Mouse (Mus musculus) liver, postnatal 0 days (tissue): ENCODE measurements around the gene Rnf43. TPM values are rescaled to one million over a fixed set of nuclear protein-coding genes. Genes with fewer than 3 reads are reported as not detected.
A peak's percentile ranks its signal among the peaks of the same experiment; 100 is the strongest.

ENCODE experiments used
- ATAC-seq: fragments of 200-750 bp; cut with Nextera tagmentation; 2 replicates; pipeline ENCODE4 v1.8.0; 2017; ENCODE audit warnings: mild to moderate bottlenecking, moderate library complexity
- DNase-seq: peaks from one replicate; pipeline ENCODE4 v3.0.0-alpha.2; 2016
- H3K27ac ChIP-seq: fragments of 300-500 bp; sonication (generic); 2 replicates; pipeline ENCODE4 v1.5.1; 2014; ENCODE audit warnings: antibody characterized with exemption, moderate library complexity, mild to moderate bottlenecking, low read depth
- H3K27me3 ChIP-seq: fragments of 300-500 bp; sonication (generic); 2 replicates; pipeline ENCODE4 v1.6.1; 2014; ENCODE audit warnings: low read length, control low read depth, mixed read lengths; ENCODE audit not compliant: insufficient read depth
- H3K36me3 ChIP-seq: fragments of 300-500 bp; sonication (generic); replicated peaks from 2 replicates; pipeline ENCODE4 v1.6.1; 2014; ENCODE audit warnings: mild to moderate bottlenecking, control low read depth, low read length, moderate library complexity, mixed read lengths; ENCODE audit not compliant: insufficient read depth
- H3K4me1 ChIP-seq: fragments of 300-500 bp; sonication (generic); 2 replicates; pipeline ENCODE4 v1.6.1; 2014; ENCODE audit warnings: antibody characterized with exemption, mild to moderate bottlenecking, control low read depth; ENCODE audit not compliant: insufficient read depth
- H3K4me2 ChIP-seq: fragments of 300-500 bp; sonication (generic); 2 replicates; pipeline ENCODE4 v1.6.1; 2014; ENCODE audit warnings: low read depth, mild to moderate bottlenecking, low read length, moderate library complexity, mixed read lengths
- H3K4me3 ChIP-seq: fragments of 300-500 bp; sonication (generic); 2 replicates; pipeline ENCODE4 v1.5.1; 2014; ENCODE audit warnings: low read depth, low read length
- H3K9ac ChIP-seq: fragments of 300-500 bp; sonication (generic); replicated peaks from 2 replicates; pipeline ENCODE4 v1.6.1; 2014; ENCODE audit warnings: mild to moderate bottlenecking, moderate library complexity
- H3K9me3 ChIP-seq: fragments of 300-500 bp; sonication (generic); 2 replicates; pipeline ENCODE4 v1.6.1; 2016; ENCODE audit warnings: mild to moderate bottlenecking, control low read depth, low read length, mixed read lengths
- CTCF ChIP-seq: sonication (generic); IDR thresholded peaks from 2 replicates; pipeline ENCODE4 v1.5.1; 2016; ENCODE audit warnings: antibody characterized with exemption, low read depth
- EP300 ChIP-seq: IDR thresholded peaks from 2 replicates; pipeline ENCODE4 v1.6.1; 2016; ENCODE audit warnings: antibody characterized with exemption, low read depth, mild to moderate bottlenecking
- WGBS: fragments of 180-500 bp; shearing (Covaris S2); extraction: QIAGEN DNeasy Blood & Tissue Kit; methylation state at CpG from one replicate; pipeline ENCODE4 v1.1.7; 2014; ENCODE audit not compliant: insufficient replicate concordance; 5-methylcytosine and 5-hydroxymethylcytosine counted together
- polyA plus RNA-seq: library from polyadenylated mRNA; unstranded; fragments of >200 nt; fragmentation: Nextera tagmentation; extraction: Ambion mirVana; gene quantifications from 2 replicates; pipeline ENCODE4 v1.2.1, GENCODE M21; 2015

Gene Rnf43
- polyA plus RNA-seq, 1 experiment from 2014 or later = 4.2 TPM

GRCm38 (mm10) chr11:87701877-87702620 lies 39.5 kb downstream of the Rnf43 start:
- WGBS = 34% methylated on average over 14 of the region's 14 CpGs
- H3K9ac ChIP-seq = no peak overlapping the region
- ATAC-seq = no peak

GRCm38 (mm10) chr11:87703654-87704053 lies 41.1 kb downstream of the Rnf43 start:
- 53% methylated on average over 5 of the region's 5 CpGs for WGBS
- no peaks in the 10 kb centered on the region for H3K9me3 ChIP-seq
- peaks cover 43% of the 10 kb centered on the region for H3K4me1 ChIP-seq
- no peak overlapping the region for H3K9ac ChIP-seq
- ATAC-seq (peak; percentile 18; the same call in 1 of the 2 replicates), DNase-seq (no peak)
- peak overlapping the region; percentile 74; the same call in 1 of the 2 replicates for H3K27ac ChIP-seq
- no peaks in the 10 kb centered on the region for H3K27me3 ChIP-seq
- TF ChIP-seq CTCF (no peak), EP300 (peak; percentile 70)
- no peaks in the 10 kb centered on the region for H3K36me3 ChIP-seq
- peak overlapping the region; percentile 29; the same call in 1 of the 2 replicates for H3K4me2 ChIP-seq
- H3K4me3 ChIP-seq = no peak overlapping the region

More at GRCm38 (mm10) chr11:87701877-87702620, 39.5 kb downstream of the Rnf43 start:
- Histone ChIP-seq H3K27me3 (no peaks in the 10 kb centered on the region), H3K4me1 (peaks cover 48% of the 10 kb centered on the region), H3K27ac (peak overlapping the region; percentile 73), H3K4me3 (no peak overlapping the region), H3K36me3 (no peaks in the 10 kb centered on the region), H3K9me3 (no peaks in the 10 kb centered on the region), H3K4me2 (no peak overlapping the region)
- DNase-seq = peak; percentile 12
- TF ChIP-seq CTCF = no peak
- peak; percentile 5; the same call in 1 of the 2 replicates for TF ChIP-seq EP300

- H3K4me3 ChIP-seq = no peak overlapping the region
- peak; percentile 40; the same call in 1 of the 2 replicates for ATAC-seq
Measured at GRCm38 (mm10) chr11:87704289-87704688, 41.8 kb downstream of the Rnf43 start.

GRCm38 (mm10) chr11:87707570-87707969 lies 45.0 kb downstream of the Rnf43 start:
- H3K9me3 ChIP-seq = no peaks in the 10 kb centered on the region
- TF ChIP-seq CTCF (no peak), EP300 (no peak)
- ATAC-seq (no peak), DNase-seq (no peak)
- peaks cover 41% of the 10 kb centered on the region for H3K4me1 ChIP-seq
- no peak overlapping the region for H3K9ac ChIP-seq
- no peak overlapping the region for H3K27ac ChIP-seq
- H3K4me3 ChIP-seq = no peak overlapping the region
- WGBS = 66% methylated on average over 8 of the region's 8 CpGs
- H3K4me2 ChIP-seq = no peak overlapping the region
- no peaks in the 10 kb centered on the region for H3K36me3 ChIP-seq
- no peaks in the 10 kb centered on the region for H3K27me3 ChIP-seq

More at GRCm38 (mm10) chr11:87704289-87704688, 41.8 kb downstream of the Rnf43 start:
- Histone ChIP-seq H3K36me3 (no peaks in the 10 kb centered on the region), H3K4me1 (peaks cover 48% of the 10 kb centered on the region), H3K9ac (no peak overlapping the region), H3K27me3 (no peaks in the 10 kb centered on the region), H3K9me3 (no peaks in the 10 kb centered on the region), H3K27ac (peak overlapping the region; percentile 74), H3K4me2 (peak overlapping the region; percentile 43)
- DNase-seq = peak; percentile 45
- 68% methylated on average over 9 of the region's 9 CpGs for WGBS
- TF ChIP-seq CTCF (no peak), EP300 (no peak)

- ATAC-seq (no peak), DNase-seq (no peak)
- Histone ChIP-seq H3K36me3 (no peaks in the 10 kb centered on the region), H3K4me1 (peaks cover 37% of the 10 kb centered on the region), H3K9ac (no peak overlapping the region; the same call in 1 of the 2 replicates), H3K9me3 (no peaks in the 10 kb centered on the region), H3K4me3 (no peak overlapping the region), H3K27ac (no peak overlapping the region), H3K27me3 (no peaks in the 10 kb centered on the region), H3K4me2 (no peak overlapping the region)
- WGBS = 79% methylated on average over 5 of the region's 5 CpGs
- TF ChIP-seq EP300 = no peak
- TF ChIP-seq CTCF = no peak
Measured at GRCm38 (mm10) chr11:87708979-87709378, 46.5 kb downstream of the Rnf43 start.

- WGBS = 10% methylated on average over 21 of the region's 21 CpGs
- DNase-seq (no peak), ATAC-seq (peak; percentile 13; the same call in 1 of the 2 replicates)
- H3K4me3 ChIP-seq = peak overlapping the region; percentile 29
- no peak for TF ChIP-seq CTCF
- no peak for TF ChIP-seq EP300
- H3K4me1 ChIP-seq = peaks cover 35% of the 10 kb centered on the region
- H3K4me2 ChIP-seq = peak overlapping the region; percentile 57
- peak overlapping the region; percentile 13 for H3K9ac ChIP-seq
- no peaks in the 10 kb centered on the region for H3K27me3 ChIP-seq
- no peak overlapping the region for H3K27ac ChIP-seq
- H3K9me3 ChIP-seq = no peaks in the 10 kb centered on the region
- H3K36me3 ChIP-seq = no peaks in the 10 kb centered on the region
Measured at GRCm38 (mm10) chr11:87709513-87710261, 47.2 kb downstream of the Rnf43 start.
